Mouse (Mus musculus): ENCODE results near the gene Dusp1.

DNA sequence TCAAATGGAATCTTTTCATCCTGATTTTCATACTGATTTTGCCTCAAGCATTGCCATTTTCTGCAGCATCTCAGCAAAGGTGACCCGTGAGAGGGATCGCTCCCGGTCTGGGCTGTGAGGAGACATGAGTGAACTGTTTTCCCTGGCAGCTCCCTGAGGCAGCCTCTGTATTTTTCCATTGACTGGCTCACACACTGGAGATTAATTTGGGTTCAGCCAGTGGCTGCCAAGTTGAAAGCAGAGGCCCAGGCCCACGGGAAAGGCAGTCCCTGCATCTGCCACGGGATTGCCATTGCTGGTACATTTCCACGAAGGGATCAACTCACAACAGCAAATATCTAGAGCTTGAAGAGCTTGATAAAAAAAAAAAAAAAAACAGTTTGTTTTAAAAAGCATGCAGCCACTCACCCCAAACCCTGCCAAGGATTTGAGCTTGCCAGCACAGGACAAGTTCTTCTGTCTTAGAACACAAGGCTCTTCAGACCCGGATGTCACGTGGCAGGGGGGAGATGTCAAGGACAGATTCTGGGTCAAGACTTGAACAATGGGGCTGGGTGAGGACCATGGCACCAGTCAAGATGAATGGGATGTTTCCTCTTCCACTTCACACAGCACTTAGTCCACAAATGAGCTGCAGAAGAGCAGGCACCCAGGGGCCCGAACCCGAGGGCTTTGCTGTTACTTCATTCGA is 57.8 kb downstream of the Dusp1 start:
- no peak for TF ChIP-seq POLR2A (IDR thresholded peaks at IDR 0.05; ENCODE audit: borderline replicate concordance, low read depth, low read length)
- no peak for TF ChIP-seq CTCF (IDR thresholded peaks at IDR 0.05; ENCODE audit: low read depth, low read length)

All from bone marrow macrophage, adult 2 months (primary cell).